Mouse (Mus musculus): Measurements from ENCODE around the gene Gm49387. TPM values are rescaled to one million over a fixed set of nuclear protein-coding genes. Genes with fewer than 3 reads are reported as not detected.

The Gm49387 gene
- polyA plus RNA-seq, 1 experiment from 2014 or later: 0.52 TPM

DNA sequence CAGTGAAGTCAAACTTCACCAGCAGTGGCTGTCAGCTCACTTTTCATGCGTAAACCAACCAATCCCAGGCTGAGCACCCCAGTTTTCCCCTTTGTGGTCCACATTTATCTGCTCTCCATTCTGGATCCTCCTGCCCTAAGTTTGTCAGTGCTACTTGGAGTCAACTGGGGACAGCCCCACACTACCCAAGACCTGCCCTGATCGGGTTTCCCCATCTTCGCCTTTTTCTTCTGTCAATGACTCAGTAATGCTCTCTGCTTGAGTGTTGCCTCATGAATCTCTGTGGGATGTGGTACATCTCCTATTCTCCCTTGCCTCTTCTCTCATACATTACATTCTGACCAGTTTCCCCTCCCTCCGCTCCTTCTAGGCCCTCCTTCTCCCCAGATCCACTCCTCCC, 43.2 kb downstream of the Gm49387 start:
- 94% methylated on average over 4 of the region's 4 CpGs for WGBS
- DNase-seq (ENCODE audit: low spot score): no peak
- TF ChIP-seq CTCF (IDR thresholded peaks at IDR 0.05; ENCODE audit: low read depth) (no peak), EP300 (optimal IDR thresholded peaks at IDR 0.05) (no peak)
- Histone ChIP-seq H3K36me3 (ENCODE audit: control insufficient read depth, insufficient read depth, low read length) (no peaks in the 10 kb centered on the region), H3K4me2 (replicated peaks; ENCODE audit: low read depth) (no peak overlapping the region), H3K9me3 (ENCODE audit: control insufficient read depth, low read length) (no peaks in the 10 kb centered on the region), H3K4me1 (replicated peaks; ENCODE audit: control insufficient read depth, insufficient read depth) (no peaks in the 10 kb centered on the region), H3K9ac (ENCODE audit: low read length) (no peak overlapping the region), H3K27ac (replicated peaks) (no peak overlapping the region), H3K27me3 (ENCODE audit: control insufficient read depth, insufficient read depth, low read length) (no peaks in the 10 kb centered on the region), H3K4me3 (ENCODE audit: low read depth, low read length) (no peak overlapping the region)
- no peak for ATAC-seq (ENCODE audit: low FRiP score, low TSS enrichment)

- H3K4me1 ChIP-seq (replicated peaks; ENCODE audit: control insufficient read depth, insufficient read depth): no peaks in the 10 kb centered on the region
- H3K27me3 ChIP-seq (ENCODE audit: control insufficient read depth, insufficient read depth, low read length): no peaks in the 10 kb centered on the region
- H3K9me3 ChIP-seq (ENCODE audit: control insufficient read depth, low read length): no peaks in the 10 kb centered on the region
- H3K4me2 ChIP-seq (replicated peaks; ENCODE audit: low read depth): no peak overlapping the region
- no peak for ATAC-seq (ENCODE audit: low FRiP score, low TSS enrichment)
- no peaks in the 10 kb centered on the region for H3K36me3 ChIP-seq (ENCODE audit: control insufficient read depth, insufficient read depth, low read length)
- H3K27ac ChIP-seq (replicated peaks): no peak overlapping the region
- H3K9ac ChIP-seq (ENCODE audit: low read length): no peak overlapping the region
- TF ChIP-seq EP300 (optimal IDR thresholded peaks at IDR 0.05) (no peak), CTCF (IDR thresholded peaks at IDR 0.05; ENCODE audit: low read depth) (no peak)
- no peak for DNase-seq (ENCODE audit: low spot score)
- 62% methylated on average over 7 of the region's 7 CpGs for WGBS
- H3K4me3 ChIP-seq (ENCODE audit: low read depth, low read length): no peak overlapping the region
Measured at GRCm38 (mm10) chr14:31596408-31596807, 44.3 kb downstream of the Gm49387 start.

- WGBS: 72% methylated on average over 3 of the region's 3 CpGs
- Histone ChIP-seq H3K9ac (ENCODE audit: low read length) (no peak overlapping the region), H3K4me2 (replicated peaks; ENCODE audit: low read depth) (no peak overlapping the region), H3K27ac (replicated peaks) (no peak overlapping the region), H3K36me3 (ENCODE audit: control insufficient read depth, insufficient read depth, low read length) (no peaks in the 10 kb centered on the region), H3K9me3 (ENCODE audit: control insufficient read depth, low read length) (no peaks in the 10 kb centered on the region), H3K4me1 (replicated peaks; ENCODE audit: control insufficient read depth, insufficient read depth) (no peaks in the 10 kb centered on the region), H3K4me3 (ENCODE audit: low read depth, low read length) (no peak overlapping the region), H3K27me3 (ENCODE audit: control insufficient read depth, insufficient read depth, low read length) (no peaks in the 10 kb centered on the region)
- ATAC-seq (ENCODE audit: low FRiP score, low TSS enrichment) (no peak), DNase-seq (ENCODE audit: low spot score) (no peak)
- TF ChIP-seq EP300 (optimal IDR thresholded peaks at IDR 0.05) (no peak), CTCF (IDR thresholded peaks at IDR 0.05; ENCODE audit: low read depth) (no peak)
Measured at GRCm38 (mm10) chr14:31594693-31595092, 46.0 kb downstream of the Gm49387 start.

- TF ChIP-seq EP300 (optimal IDR thresholded peaks at IDR 0.05) (no peak), CTCF (IDR thresholded peaks at IDR 0.05; ENCODE audit: low read depth) (no peak)
- Histone ChIP-seq H3K4me3 (ENCODE audit: low read depth, low read length) (no peak overlapping the region), H3K9me3 (ENCODE audit: control insufficient read depth, low read length) (no peaks in the 10 kb centered on the region), H3K27ac (replicated peaks) (no peak overlapping the region), H3K4me2 (replicated peaks; ENCODE audit: low read depth) (no peak overlapping the region), H3K9ac (ENCODE audit: low read length) (no peak overlapping the region), H3K36me3 (ENCODE audit: control insufficient read depth, insufficient read depth, low read length) (no peaks in the 10 kb centered on the region), H3K4me1 (replicated peaks; ENCODE audit: control insufficient read depth, insufficient read depth) (no peaks in the 10 kb centered on the region), H3K27me3 (ENCODE audit: control insufficient read depth, insufficient read depth, low read length) (no peaks in the 10 kb centered on the region)
- 80% methylated on average over 2 of the region's 2 CpGs for WGBS
- DNase-seq (ENCODE audit: low spot score): no peak
- ATAC-seq (ENCODE audit: low FRiP score, low TSS enrichment): no peak
Measured at GRCm38 (mm10) chr14:31593036-31593435, 47.6 kb downstream of the Gm49387 start.

GRCm38 (mm10) chr14:31591243-31591642, 49.4 kb downstream of the Gm49387 start, which contains the start of gene Colq:
Gene Colq (minus strand): TSS chr14:31591343.
- H3K27ac ChIP-seq (replicated peaks): no peak within 1 kb of the TSS
- no peaks in the 10 kb centered on the region for H3K4me1 ChIP-seq (replicated peaks; ENCODE audit: control insufficient read depth, insufficient read depth)
- no peaks in the 10 kb centered on the region for H3K9me3 ChIP-seq (ENCODE audit: control insufficient read depth, low read length)
- no peak within 1 kb of the TSS for H3K4me2 ChIP-seq (replicated peaks; ENCODE audit: low read depth)
- 85% methylated on average over 3 of the region's 3 CpGs for WGBS
- TF ChIP-seq EP300 (optimal IDR thresholded peaks at IDR 0.05) (no peak), CTCF (IDR thresholded peaks at IDR 0.05; ENCODE audit: low read depth) (no peak)
- DNase-seq (ENCODE audit: low spot score) (no peak), ATAC-seq (ENCODE audit: low FRiP score, low TSS enrichment) (no peak)
- no peaks in the 10 kb centered on the region for H3K27me3 ChIP-seq (ENCODE audit: control insufficient read depth, insufficient read depth, low read length)
- H3K9ac ChIP-seq (ENCODE audit: low read length): no peak within 1 kb of the TSS
- H3K4me3 ChIP-seq (ENCODE audit: low read depth, low read length): no peak within 1 kb of the TSS
- H3K36me3 ChIP-seq (ENCODE audit: control insufficient read depth, insufficient read depth, low read length): no peaks in the 10 kb centered on the region

DNA sequence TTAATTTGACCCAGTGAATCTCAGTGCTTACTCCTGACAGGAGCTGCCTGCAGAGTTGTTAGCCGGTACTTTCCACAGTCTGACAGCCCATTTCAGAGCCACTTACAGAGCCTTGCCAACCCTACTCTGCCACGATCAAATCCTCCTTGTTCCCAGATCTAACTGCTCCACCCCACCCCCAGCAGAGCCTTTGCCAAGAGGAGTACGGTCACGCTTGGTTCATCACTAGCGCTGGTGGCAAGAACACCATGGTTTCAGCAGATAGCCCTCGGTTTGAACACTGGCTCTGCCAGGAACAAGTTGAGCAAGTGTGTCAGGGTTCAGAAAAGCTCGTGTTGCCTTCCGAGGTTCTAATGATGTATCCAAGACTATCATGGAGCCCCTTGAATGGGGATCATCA, 54.2 kb downstream of the Gm49387 start:
- ATAC-seq (ENCODE audit: low FRiP score, low TSS enrichment): no peak

More for the DNA sequence above, 54.2 kb downstream of the Gm49387 start:
- Histone ChIP-seq H3K27ac (replicated peaks) (no peak overlapping the region), H3K9ac (ENCODE audit: low read length) (no peak overlapping the region), H3K9me3 (ENCODE audit: control insufficient read depth, low read length) (no peaks in the 10 kb centered on the region), H3K4me3 (ENCODE audit: low read depth, low read length) (no peak overlapping the region), H3K4me1 (replicated peaks; ENCODE audit: control insufficient read depth, insufficient read depth) (no peaks in the 10 kb centered on the region), H3K4me2 (replicated peaks; ENCODE audit: low read depth) (no peak overlapping the region), H3K27me3 (ENCODE audit: control insufficient read depth, insufficient read depth, low read length) (no peaks in the 10 kb centered on the region), H3K36me3 (ENCODE audit: control insufficient read depth, insufficient read depth, low read length) (no peaks in the 10 kb centered on the region)
- no peak for TF ChIP-seq EP300 (optimal IDR thresholded peaks at IDR 0.05)
- TF ChIP-seq CTCF (IDR thresholded peaks at IDR 0.05; ENCODE audit: low read depth): no peak
- WGBS: 92% methylated on average over 8 of the region's 8 CpGs
- DNase-seq (ENCODE audit: low spot score): no peak

Measured in stomach, postnatal 0 days (tissue).